Mouse (Mus musculus) lung, embryonic 16.5 days (tissue): Measurements from ENCODE around the gene Hist1h2bg. TPM values are rescaled to one million over a fixed set of nuclear protein-coding genes. Genes with fewer than 3 reads are reported as not detected.

ENCODE experiments used
- ATAC-seq: fragments of 200-750 bp; cut with Nextera tagmentation; 2 replicates; pipeline ENCODE4 v1.8.0; 2017; ENCODE audit warnings: low read depth, mild to moderate bottlenecking, moderate library complexity
- H3K27ac ChIP-seq: fragments of 300-500 bp; sonication (generic); 2 replicates; pipeline ENCODE4 v1.5.1; 2014; ENCODE audit warnings: mild to moderate bottlenecking, control low read depth, low read length
- H3K27me3 ChIP-seq: fragments of 300-500 bp; sonication (generic); 2 replicates; pipeline ENCODE4 v1.6.1; 2014; ENCODE audit warnings: low read depth, low read length, mixed read lengths; ENCODE audit not compliant: control insufficient read depth, insufficient read depth
- H3K36me3 ChIP-seq: fragments of 300-500 bp; sonication (generic); 2 replicates; pipeline ENCODE4 v1.6.1; 2014; ENCODE audit warnings: low read length; ENCODE audit not compliant: control insufficient read depth, insufficient read depth
- H3K4me1 ChIP-seq: fragments of 300-500 bp; sonication (generic); replicated peaks from 2 replicates; pipeline ENCODE4 v1.6.1; 2014; ENCODE audit warnings: low read length, mixed read lengths; ENCODE audit not compliant: control insufficient read depth, insufficient read depth
- H3K4me2 ChIP-seq: fragments of 300-500 bp; sonication (generic); 2 replicates; pipeline ENCODE4 v1.6.1; 2014; ENCODE audit warnings: low read depth, low read length, control low read depth
- H3K4me3 ChIP-seq: fragments of 300-500 bp; sonication (generic); 2 replicates; pipeline ENCODE4 v1.5.1; 2014; ENCODE audit warnings: mild to moderate bottlenecking, low read length, control low read depth
- H3K9ac ChIP-seq: fragments of 300-500 bp; sonication (generic); 2 replicates; pipeline ENCODE4 v1.6.1; 2014; ENCODE audit warnings: low read length, control low read depth
- H3K9me3 ChIP-seq: fragments of 300-500 bp; sonication (generic); 2 replicates; pipeline ENCODE4 v1.6.1; 2016; ENCODE audit warnings: low read length; ENCODE audit not compliant: control insufficient read depth
- WGBS: fragments of 180-500 bp; shearing (Covaris S2); extraction: QIAGEN DNeasy Blood & Tissue Kit; methylation state at CpG from one replicate; pipeline ENCODE4 v1.1.7; 2014; 5-methylcytosine and 5-hydroxymethylcytosine counted together
- polyA plus RNA-seq: library from polyadenylated mRNA; unstranded; fragments of >200 nt; fragmentation: Nextera tagmentation; extraction: Ambion mirVana; gene quantifications from 2 replicates; pipeline ENCODE4 v1.2.1, GENCODE M21; 2015

The Hist1h2bg gene
- polyA plus RNA-seq: 13.6 and 15.8 TPM in 2 replicates

- no peaks in the 10 kb centered on the region for H3K27me3 ChIP-seq
- peak within 1 kb of the TSS; percentile 70 for H3K9ac ChIP-seq
- H3K27ac ChIP-seq: peak within 1 kb of the TSS; percentile 98
- peak within 1 kb of the TSS; percentile 85 for H3K4me2 ChIP-seq
- no peaks in the 10 kb centered on the region for H3K9me3 ChIP-seq
- ATAC-seq: peak; percentile 89
- no peaks in the 10 kb centered on the region for H3K36me3 ChIP-seq
- H3K4me3 ChIP-seq: peak within 1 kb of the TSS; percentile 52
- H3K4me1 ChIP-seq: peaks cover 2% of the 10 kb centered on the region; the same call in 1 of the 2 replicates
- WGBS: under 1% methylated on average over 18 of the region's 18 CpGs
These were observed at the start of gene Hist1h2bg, which contains the start of gene Hist1h2ae for GRCm38 (mm10) chr13:23571022-23571503. Gene Hist1h2bg (plus strand): TSS chr13:23571396. Gene Hist1h2ae (minus strand): TSS chr13:23571220.

DNA sequence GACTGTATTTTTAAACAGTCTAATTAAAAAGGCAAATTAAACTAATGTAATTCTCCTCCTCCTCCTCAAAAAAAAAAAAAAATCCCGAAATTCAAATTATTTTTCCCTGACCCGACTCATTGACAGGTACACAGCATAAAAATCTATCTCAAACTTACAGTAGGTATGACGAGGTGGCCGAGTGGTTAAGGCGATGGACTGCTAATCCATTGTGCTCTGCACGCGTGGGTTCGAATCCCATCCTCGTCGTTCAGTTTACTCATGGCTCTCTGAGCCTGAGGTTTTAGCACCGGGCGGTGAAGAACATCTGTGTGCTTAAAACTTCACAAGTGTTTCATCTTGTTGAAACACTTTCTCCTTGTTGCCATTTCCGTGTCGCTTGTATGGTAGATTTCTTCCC is 49.5 kb upstream of the Hist1h2bg start:
- H3K9me3 ChIP-seq: no peaks in the 10 kb centered on the region
- H3K27ac ChIP-seq: no peak overlapping the region
- H3K4me1 ChIP-seq: 0 out of 2 replicates have a peak, but pooled peaks cover 4% of the 10 kb centered on the region
- no peak overlapping the region for H3K4me3 ChIP-seq
- peak overlapping the region; percentile 32 for H3K4me2 ChIP-seq
- no peaks in the 10 kb centered on the region for H3K27me3 ChIP-seq
- H3K36me3 ChIP-seq: no peaks in the 10 kb centered on the region
- WGBS: 1% methylated on average over 14 of the region's 14 CpGs
- ATAC-seq: no peak
- H3K9ac ChIP-seq: no peak overlapping the region

DNA sequence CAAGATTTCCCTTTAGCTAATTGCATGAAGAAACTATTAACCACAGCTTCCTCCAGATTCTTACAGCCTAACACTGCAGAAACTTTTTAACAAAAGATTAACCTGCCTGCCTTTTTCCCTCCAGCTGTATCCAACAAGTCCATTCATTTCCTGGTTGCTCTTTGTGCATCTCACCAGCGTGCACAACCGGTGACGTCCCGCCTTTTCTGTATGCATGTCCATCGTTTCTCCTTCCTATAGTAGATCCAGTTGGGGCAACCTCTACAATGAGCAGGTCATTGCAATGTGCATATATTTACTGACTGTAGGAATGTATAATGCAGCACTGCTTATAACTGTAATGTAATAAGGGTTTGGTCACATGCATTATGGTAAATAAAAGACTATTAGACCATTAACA is 47.2 kb upstream of the Hist1h2bg start:
- 41% methylated on average over 5 of the region's 5 CpGs for WGBS
- Histone ChIP-seq H3K9ac (no peak overlapping the region), H3K9me3 (no peaks in the 10 kb centered on the region), H3K36me3 (no peaks in the 10 kb centered on the region), H3K4me2 (no peak overlapping the region), H3K4me1 (peaks cover 9% of the 10 kb centered on the region; the same call in 1 of the 2 replicates), H3K4me3 (no peak overlapping the region), H3K27ac (no peak overlapping the region), H3K27me3 (no peaks in the 10 kb centered on the region)
- no peak for ATAC-seq

- no peaks in the 10 kb centered on the region for H3K9me3 ChIP-seq
- no peak overlapping the region for H3K9ac ChIP-seq
- peak; percentile 21; the same call in 1 of the 2 replicates for ATAC-seq
- H3K27me3 ChIP-seq: no peaks in the 10 kb centered on the region
- no peak overlapping the region for H3K27ac ChIP-seq
- no peak overlapping the region for H3K4me2 ChIP-seq
- peaks cover 12% of the 10 kb centered on the region; the same call in 1 of the 2 replicates for H3K4me1 ChIP-seq
- 6% methylated on average over 5 of the region's 5 CpGs for WGBS
- H3K36me3 ChIP-seq: no peaks in the 10 kb centered on the region
- no peak overlapping the region for H3K4me3 ChIP-seq
These were observed 46.5 kb upstream of the Hist1h2bg start for GRCm38 (mm10) chr13:23524654-23525053.

- peaks cover 12% of the 10 kb centered on the region; the same call in 1 of the 2 replicates for H3K4me1 ChIP-seq
- H3K4me3 ChIP-seq: peak overlapping the region; percentile 52
- no peaks in the 10 kb centered on the region for H3K9me3 ChIP-seq
- H3K36me3 ChIP-seq: no peaks in the 10 kb centered on the region
- H3K27ac ChIP-seq: no peak overlapping the region
- under 1% methylated on average over 10 of the region's 10 CpGs for WGBS
- H3K4me2 ChIP-seq: peak overlapping the region; percentile 62
- no peaks in the 10 kb centered on the region for H3K27me3 ChIP-seq
- ATAC-seq: no peak
- H3K9ac ChIP-seq: peak overlapping the region; percentile 21
These were observed 45.3 kb upstream of the Hist1h2bg start for GRCm38 (mm10) chr13:23525901-23526300.

- Histone ChIP-seq H3K4me1 (peaks cover 12% of the 10 kb centered on the region; the same call in 1 of the 2 replicates), H3K27me3 (no peaks in the 10 kb centered on the region), H3K27ac (peak overlapping the region; percentile 57; the same call in 1 of the 2 replicates), H3K36me3 (no peaks in the 10 kb centered on the region), H3K4me2 (peak overlapping the region; percentile 62), H3K9me3 (no peaks in the 10 kb centered on the region), H3K4me3 (peak overlapping the region; percentile 52), H3K9ac (peak overlapping the region; percentile 64)
- WGBS: under 1% methylated on average over 17 of the region's 17 CpGs
- ATAC-seq: peak; percentile 42; the same call in 1 of the 2 replicates
These were observed 44.9 kb upstream of the Hist1h2bg start for GRCm38 (mm10) chr13:23526312-23526711.

- Histone ChIP-seq H3K27me3 (no peaks in the 10 kb centered on the region), H3K9me3 (no peaks in the 10 kb centered on the region), H3K4me1 (peaks cover 18% of the 10 kb centered on the region), H3K4me3 (no peak overlapping the region), H3K4me2 (no peak overlapping the region), H3K27ac (no peak overlapping the region), H3K36me3 (no peaks in the 10 kb centered on the region), H3K9ac (no peak overlapping the region)
- no peak for ATAC-seq
- WGBS: 70% methylated on average over 5 of the region's 5 CpGs
These were observed 42.2 kb upstream of the Hist1h2bg start for GRCm38 (mm10) chr13:23529005-23529404.

DNA sequence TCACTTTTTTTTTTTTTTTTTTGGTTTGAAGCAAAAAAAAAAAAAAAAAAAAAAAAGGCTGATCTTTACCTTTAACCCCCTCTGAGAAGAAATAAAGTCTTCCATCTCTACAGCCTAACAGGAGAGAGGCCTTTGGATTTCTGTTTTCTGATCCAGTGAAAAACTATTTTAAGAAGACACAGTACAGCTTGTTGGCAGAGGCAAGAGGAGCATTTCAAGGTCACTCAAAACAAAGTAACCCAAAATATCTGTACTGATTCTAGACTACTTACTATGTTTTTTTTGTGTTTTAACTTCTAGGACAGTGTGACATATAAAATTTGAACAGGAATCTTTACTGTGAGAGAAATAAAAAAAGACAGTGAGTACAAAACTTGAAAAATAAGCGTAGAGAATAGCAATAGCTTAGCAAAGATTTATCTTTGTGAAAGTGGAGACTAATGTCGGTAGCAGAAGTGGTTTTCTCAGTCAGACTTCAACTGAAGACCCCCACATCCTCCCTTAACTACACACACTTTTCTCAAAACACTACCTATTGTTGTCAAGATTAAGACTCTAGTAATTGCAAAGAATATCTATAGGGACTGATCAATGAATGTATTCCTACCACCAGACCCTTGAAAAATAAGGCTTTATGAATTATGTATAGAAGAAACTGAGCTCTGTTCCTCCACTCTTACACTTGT is 41.6 kb upstream of the Hist1h2bg start:
- H3K9me3 ChIP-seq: no peaks in the 10 kb centered on the region
- peak overlapping the region; percentile 73 for H3K9ac ChIP-seq
- peak overlapping the region; percentile 97; the same call in 1 of the 2 replicates for H3K27ac ChIP-seq
- no peaks in the 10 kb centered on the region for H3K36me3 ChIP-seq
- WGBS: 15% methylated on average over 2 of the region's 2 CpGs
- no peak for ATAC-seq
- H3K4me2 ChIP-seq: peak overlapping the region; percentile 58
- H3K4me1 ChIP-seq: peaks cover 18% of the 10 kb centered on the region
- H3K4me3 ChIP-seq: peak overlapping the region; percentile 52
- H3K27me3 ChIP-seq: no peaks in the 10 kb centered on the region

GRCm38 (mm10) chr13:23530181-23530900 is 40.9 kb upstream of the Hist1h2bg start:
- under 1% methylated on average over 20 of the region's 20 CpGs for WGBS
- peak overlapping the region; percentile 73 for H3K9ac ChIP-seq

More at GRCm38 (mm10) chr13:23530181-23530900, 40.9 kb upstream of the Hist1h2bg start:
- H3K27ac ChIP-seq: peak overlapping the region; percentile 97
- H3K36me3 ChIP-seq: no peaks in the 10 kb centered on the region
- peaks cover 18% of the 10 kb centered on the region for H3K4me1 ChIP-seq
- H3K4me3 ChIP-seq: peak overlapping the region; percentile 52
- peak overlapping the region; percentile 58 for H3K4me2 ChIP-seq
- ATAC-seq: 0 out of 2 replicates have a peak, but pooled peaks have one; percentile 17
- no peaks in the 10 kb centered on the region for H3K9me3 ChIP-seq
- no peaks in the 10 kb centered on the region for H3K27me3 ChIP-seq
